Mouse (Mus musculus) left cerebral cortex, adult 11 months (tissue): ENCODE measurements around the gene Olfr571.

Source experiments
- DNase-seq: peaks from one replicate; pipeline ENCODE4 v3.0.0; 2022; ENCODE audit warnings: low spot score

Olfr571 gene

DNA sequence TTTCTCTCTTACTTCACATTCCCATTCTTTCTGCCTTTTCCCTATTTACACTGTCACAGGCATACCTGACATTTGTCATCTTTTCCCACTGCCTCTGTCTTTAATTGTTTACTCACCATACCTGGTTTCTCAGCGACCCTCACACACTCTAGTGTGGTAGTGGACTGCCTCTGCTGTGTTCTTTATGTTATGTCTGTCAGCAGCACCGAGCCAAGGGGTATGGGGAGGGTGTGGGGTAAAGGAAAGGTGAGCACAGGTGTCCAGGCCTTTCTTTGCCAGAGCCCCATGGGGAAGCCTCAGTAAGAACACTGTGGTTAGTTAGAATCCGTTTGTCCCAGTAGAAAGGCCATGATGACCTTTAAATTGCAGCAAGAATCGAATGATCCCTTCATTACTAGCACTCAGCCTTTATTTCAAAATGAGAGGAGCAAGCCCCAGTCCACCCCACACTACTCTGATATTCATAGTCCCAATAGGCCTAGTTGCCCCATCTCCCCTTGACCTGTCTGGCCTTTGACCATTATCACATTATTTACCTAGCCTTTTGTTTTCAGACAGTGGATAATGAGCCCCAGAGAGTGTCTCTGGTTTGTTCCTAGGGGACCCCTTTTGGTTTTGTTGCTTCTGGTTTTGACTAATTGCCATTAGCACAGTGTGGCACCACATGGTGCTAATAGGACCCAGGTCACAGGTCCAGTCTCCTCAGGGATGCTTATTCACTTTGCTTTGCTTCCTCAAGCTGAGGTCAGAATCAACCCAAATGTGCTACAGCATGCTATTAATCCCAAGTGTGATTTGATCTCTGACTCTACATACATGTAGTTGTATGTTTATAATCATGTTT is at the start of gene Olfr571:
Olfr571 (minus strand) TSS at position 505 of the 844 bp plus-strand sequence.
- DNase-seq: no peak

GRCm38 (mm10) chr7:102962360-102962759 is 45.0 kb upstream of the Olfr571 start, which contains the start of gene Olfr576:
Gene Olfr576 (plus strand): TSS chr7:102962660.
- no peak for DNase-seq

DNA sequence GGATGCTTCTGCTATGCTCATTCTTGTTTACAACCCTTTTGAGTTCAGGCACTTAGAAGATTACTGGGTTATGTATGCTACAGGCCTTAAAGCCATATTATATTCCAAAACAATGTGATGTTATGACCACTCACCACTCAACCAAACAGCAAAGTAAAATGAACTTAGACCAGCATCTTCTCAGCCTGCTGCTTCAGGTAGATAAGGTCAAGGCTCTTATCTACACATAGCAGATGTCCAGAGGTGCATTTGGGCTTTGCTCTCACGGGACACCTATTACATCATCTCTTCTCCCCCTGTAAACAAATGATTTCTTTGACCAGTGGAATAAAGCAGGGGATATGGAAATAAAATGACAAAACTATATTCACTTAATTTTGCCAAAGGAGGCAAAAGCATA is 41.3 kb upstream of the Olfr571 start, which contains the start of gene Olfr575:
Olfr575 (minus strand) TSS at position 183 of the 400 bp plus-strand sequence.
- no peak for DNase-seq

DNA sequence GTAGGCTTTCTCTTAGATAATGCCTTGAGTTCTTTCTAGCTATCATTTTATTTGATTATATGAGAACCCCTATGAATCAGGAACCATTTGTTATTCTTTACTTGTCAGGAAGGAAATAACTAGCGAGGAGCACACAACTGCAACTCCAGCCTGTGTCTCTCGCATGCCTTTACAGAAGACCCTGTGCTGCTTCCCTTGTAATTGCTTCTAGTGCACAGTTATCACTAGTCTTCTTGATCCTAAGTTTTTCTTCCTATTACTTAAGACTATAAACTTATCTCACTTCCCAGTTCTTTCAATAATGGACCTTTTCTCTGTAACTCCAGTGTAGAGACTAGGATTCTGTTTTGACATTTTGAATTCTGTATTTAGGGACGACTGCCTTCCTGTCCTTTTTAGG is 40.8 kb upstream of the Olfr571 start:
- DNase-seq: no peak

- no peak for DNase-seq
Measured at GRCm38 (mm10) chr7:102950732-102951131, 33.4 kb upstream of the Olfr571 start.

GRCm38 (mm10) chr7:102948167-102948566 is 30.8 kb upstream of the Olfr571 start, which contains the start of gene Olfr574:
Gene Olfr574 (plus strand): TSS chr7:102948467.
- no peak for DNase-seq

GRCm38 (mm10) chr7:102943417-102943816 is 26.1 kb upstream of the Olfr571 start:
- no peak for DNase-seq

DNA sequence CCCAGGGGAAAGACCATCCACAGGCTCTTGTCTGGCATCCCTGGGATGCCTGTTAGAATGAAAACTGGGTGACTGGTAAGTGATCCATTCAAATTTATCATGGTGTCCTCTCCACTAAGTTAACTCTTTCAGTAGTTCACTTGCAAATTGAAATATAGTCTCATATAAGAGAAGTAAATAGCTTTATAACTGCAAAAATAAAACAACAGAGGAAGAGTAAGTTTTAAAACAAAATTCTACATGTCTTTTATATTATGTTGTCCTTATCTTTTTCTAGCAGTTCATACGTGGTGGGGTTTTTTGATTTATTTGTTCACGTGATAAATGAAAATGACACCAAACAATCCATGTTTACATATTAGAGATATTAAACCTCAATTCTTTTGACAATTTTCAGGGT is 25.1 kb upstream of the Olfr571 start, which contains the start of gene Olfr573-ps1:
Olfr573-ps1 (minus strand) TSS at position 101 of the 400 bp plus-strand sequence.
- DNase-seq: no peak

- DNase-seq: no peak
Measured at GRCm38 (mm10) chr7:102927105-102927504, 9.8 kb upstream of the Olfr571 start.

- no peak for DNase-seq
Measured at GRCm38 (mm10) chr7:102924109-102924508, 6.8 kb upstream of the Olfr571 start, which contains the start of gene Olfr572. Gene Olfr572 (plus strand): TSS chr7:102924409.

- DNase-seq: no peak
Measured at GRCm38 (mm10) chr7:102919632-102920031, 2.3 kb upstream of the Olfr571 start.

DNA sequence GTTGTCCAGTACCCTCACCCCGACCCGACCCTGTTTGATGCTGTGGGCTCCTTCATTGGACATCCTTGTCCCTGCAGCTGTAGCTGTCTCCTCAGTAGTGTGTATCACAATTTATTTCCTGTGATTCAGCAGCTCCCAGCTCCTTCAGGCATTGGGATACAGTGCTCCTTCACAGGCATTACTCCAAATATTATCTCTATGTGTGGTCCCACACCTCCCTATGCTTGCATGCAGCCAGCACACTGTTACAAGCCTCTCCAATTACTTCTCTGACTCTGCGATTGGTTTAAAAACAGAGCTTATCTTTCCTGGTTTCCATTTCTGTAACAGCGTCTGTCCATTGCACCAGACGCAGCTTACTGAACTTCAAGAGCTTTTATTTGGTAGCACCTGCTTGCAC is 931 bp downstream of the Olfr571 start:
- DNase-seq: no peak

DNA sequence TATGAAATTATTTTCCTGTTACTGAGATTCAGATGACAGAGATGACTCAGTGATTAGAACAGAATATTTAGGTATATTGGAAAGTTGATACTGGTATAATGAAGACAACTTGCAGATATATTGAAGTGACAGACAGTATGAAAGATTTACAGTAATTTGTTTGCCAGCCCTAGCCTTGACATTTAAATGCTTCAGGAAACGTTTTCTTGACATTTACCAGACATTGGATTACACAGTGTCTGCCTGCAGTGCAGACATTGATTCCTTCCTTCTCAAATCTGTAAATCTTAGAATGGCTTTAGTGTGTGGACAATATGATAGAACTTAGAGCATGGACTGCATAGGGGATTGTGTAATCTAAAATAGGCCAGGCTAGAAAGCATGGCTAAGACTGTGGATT is 2.1 kb downstream of the Olfr571 start:
- DNase-seq: no peak

- DNase-seq: no peak
Measured at GRCm38 (mm10) chr7:102890782-102891181, 26.6 kb downstream of the Olfr571 start, which contains the start of gene Olfr569. Gene Olfr569 (minus strand): TSS chr7:102890882.

GRCm38 (mm10) chr7:102876822-102877221 is 40.5 kb downstream of the Olfr571 start, which contains the start of gene Olfr568:
Gene Olfr568 (plus strand): TSS chr7:102877122.
- no peak for DNase-seq

DNA sequence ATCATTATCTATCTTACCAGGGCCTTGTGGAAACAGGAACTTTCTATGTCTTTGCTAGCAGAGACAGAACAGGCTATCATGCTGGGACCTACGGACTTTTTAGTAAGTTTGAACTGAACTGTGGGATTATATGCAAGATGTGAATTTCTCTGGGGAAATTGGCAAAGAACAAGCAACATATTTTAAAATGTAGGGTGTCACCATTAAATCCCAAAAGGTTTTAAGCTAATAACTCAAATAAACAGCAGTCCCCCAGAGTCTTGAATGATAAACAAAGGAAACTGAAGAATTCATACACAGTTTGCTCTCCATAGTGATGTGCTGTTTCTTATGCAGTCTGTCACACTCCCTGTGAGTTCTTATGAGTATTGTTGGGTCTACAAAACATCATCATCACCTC is 58.7 kb downstream of the Olfr571 start, which contains the start of gene Olfr566:
Olfr566 (minus strand) TSS at position 101 of the 400 bp plus-strand sequence.
- DNase-seq: no peak

DNA sequence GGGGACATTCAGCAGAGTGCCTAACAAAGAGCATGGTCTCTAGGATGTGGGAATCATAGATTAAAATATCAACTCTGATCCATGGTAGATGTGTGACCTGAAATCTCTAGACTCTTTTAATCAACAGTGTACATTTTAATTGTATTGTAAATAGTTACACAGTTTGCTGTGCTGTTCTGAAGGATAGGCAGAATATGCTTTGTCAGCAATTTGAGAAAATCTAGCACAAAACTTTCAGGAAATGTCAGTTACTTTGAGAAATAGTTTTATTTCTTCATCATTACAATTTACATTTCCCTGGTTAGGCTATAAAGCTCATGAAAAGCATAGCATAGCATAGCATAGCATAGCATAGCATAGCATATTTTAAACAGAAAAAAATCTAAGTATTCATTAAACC is 61.5 kb downstream of the Olfr571 start:
- DNase-seq: no peak
